Mouse (Mus musculus): Measurements from ENCODE around the gene Plekha5.

- TF ChIP-seq ZC3H11A (IDR thresholded peaks at IDR 0.05; ENCODE audit: borderline replicate concordance, low read depth, low read length): no peak
- TF ChIP-seq ZNF384 (IDR thresholded peaks at IDR 0.05; ENCODE audit: low read depth, low read length): no peak
- TF ChIP-seq CHD2 (IDR thresholded peaks at IDR 0.05; ENCODE audit: low read depth, low read length): no peak
Observed at GRCm38 (mm10) chr6:140484170-140484569, 60.3 kb downstream of the Plekha5 start.

Data from ES-E14 (cell line).